Mouse (Mus musculus): ENCODE data around the gene Atp2a1. TPM values are rescaled to one million over a fixed set of nuclear protein-coding genes. Genes with fewer than 3 reads are reported as not detected.

Atp2a1 gene
- 3.2 and 5.2 TPM in 2 replicates for polyA plus RNA-seq (2012; rRNA removed)

GRCm38 (mm10) chr7:126463004-126463403 lies at the start of gene Atp2a1:
TSS of gene Atp2a1 (minus strand) at chr7:126463108.
- H3K27me3 ChIP-seq (ENCODE audit: control insufficient read depth, insufficient read depth, low read length) = no peaks in the 10 kb centered on the region
- TF ChIP-seq POLR2A (IDR thresholded peaks at IDR 0.05; ENCODE audit: control insufficient read depth, extremely low read depth, insufficient read depth, low read length, poor library complexity) = no peak
- no peak for TF ChIP-seq CTCF (IDR thresholded peaks at IDR 0.05; ENCODE audit: borderline replicate concordance, control insufficient read depth, extremely low read depth, insufficient read depth, low read length, poor library complexity)
- no peak within 1 kb of the TSS for H3K4me3 ChIP-seq (ENCODE audit: control insufficient read depth, insufficient read depth, low read length)
- peaks cover 23% of the 10 kb centered on the region for H3K4me1 ChIP-seq (replicated peaks; ENCODE audit: control insufficient read depth, insufficient read depth, low read length)
- no peak within 1 kb of the TSS for H3K27ac ChIP-seq (ENCODE audit: control insufficient read depth, insufficient read depth, low read length)
- H3K36me3 ChIP-seq (ENCODE audit: control insufficient read depth, insufficient read depth, low read length) = peaks cover 4% of the 10 kb centered on the region; the same call in 1 of the 2 replicates
- 69% methylated on average over 5 of the region's 5 CpGs for WGBS
- DNase-seq = no peak

DNA sequence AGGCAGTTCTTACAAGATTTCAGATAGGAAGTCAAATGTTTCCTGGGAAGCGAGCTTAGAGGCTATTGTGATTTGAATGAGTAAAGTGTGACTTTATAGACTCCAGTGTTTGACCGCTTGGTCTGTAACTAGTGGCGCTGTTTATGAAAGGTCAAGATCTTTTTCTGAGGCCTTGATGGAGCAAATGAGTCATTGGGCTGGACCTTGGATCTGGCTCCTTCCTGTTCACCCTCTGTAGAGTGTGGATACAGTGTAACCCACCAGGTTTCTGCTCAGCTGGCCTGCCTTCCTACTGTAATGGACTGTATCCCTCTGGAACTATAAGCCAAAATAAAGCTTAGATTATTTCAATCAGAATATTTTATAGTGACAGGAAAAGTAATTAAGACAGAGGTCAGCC lies 48.4 kb upstream of the Atp2a1 start:
- WGBS = 85% methylated on average over 3 of the region's 3 CpGs
- DNase-seq = no peak
- H3K27ac ChIP-seq (ENCODE audit: control insufficient read depth, insufficient read depth, low read length) = no peak overlapping the region
- H3K27me3 ChIP-seq (ENCODE audit: control insufficient read depth, insufficient read depth, low read length) = no peaks in the 10 kb centered on the region
- TF ChIP-seq CTCF (IDR thresholded peaks at IDR 0.05; ENCODE audit: borderline replicate concordance, control insufficient read depth, extremely low read depth, insufficient read depth, low read length, poor library complexity) (no peak), POLR2A (IDR thresholded peaks at IDR 0.05; ENCODE audit: control insufficient read depth, extremely low read depth, insufficient read depth, low read length, poor library complexity) (no peak)
- no peaks in the 10 kb centered on the region for H3K4me1 ChIP-seq (replicated peaks; ENCODE audit: control insufficient read depth, insufficient read depth, low read length)
- no peak overlapping the region for H3K4me3 ChIP-seq (ENCODE audit: control insufficient read depth, insufficient read depth, low read length)
- no peaks in the 10 kb centered on the region for H3K36me3 ChIP-seq (ENCODE audit: control insufficient read depth, insufficient read depth, low read length)

DNA sequence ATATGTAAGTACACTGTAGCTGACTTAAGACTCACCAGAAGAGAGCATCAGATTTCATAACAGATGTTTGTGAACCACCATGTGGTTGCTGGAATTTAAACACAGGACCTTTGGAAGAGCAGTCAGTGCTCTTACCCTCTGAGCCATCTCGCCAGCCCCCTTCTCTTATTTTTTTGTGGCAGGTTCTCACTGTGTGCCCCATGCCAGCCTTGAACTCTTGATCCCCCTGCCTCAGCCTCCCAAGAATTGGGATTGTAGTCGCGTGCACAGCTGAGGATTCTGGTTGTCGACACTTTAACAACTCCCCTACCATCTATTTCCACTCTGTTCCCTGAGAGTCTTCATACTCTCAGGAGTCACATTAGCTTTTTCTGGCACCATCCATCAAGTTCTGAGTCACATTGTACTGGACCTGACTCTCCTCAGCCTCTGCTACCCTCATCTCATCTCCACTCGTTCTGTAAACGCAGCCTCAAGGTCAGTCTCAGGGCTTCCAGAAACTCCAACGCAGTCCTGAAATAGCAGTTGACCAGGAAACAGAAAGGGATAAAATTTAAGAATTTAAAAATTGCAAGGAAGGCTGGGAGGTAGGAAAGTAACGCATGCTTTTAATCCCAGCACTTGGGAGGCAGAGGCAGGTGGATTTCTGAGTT lies 44.3 kb upstream of the Atp2a1 start:
- Histone ChIP-seq H3K27me3 (ENCODE audit: control insufficient read depth, insufficient read depth, low read length) (no peaks in the 10 kb centered on the region), H3K36me3 (ENCODE audit: control insufficient read depth, insufficient read depth, low read length) (no peaks in the 10 kb centered on the region), H3K4me3 (ENCODE audit: control insufficient read depth, insufficient read depth, low read length) (no peak overlapping the region), H3K27ac (ENCODE audit: control insufficient read depth, insufficient read depth, low read length) (no peak overlapping the region), H3K4me1 (replicated peaks; ENCODE audit: control insufficient read depth, insufficient read depth, low read length) (no peaks in the 10 kb centered on the region)
- TF ChIP-seq CTCF (IDR thresholded peaks at IDR 0.05; ENCODE audit: borderline replicate concordance, control insufficient read depth, extremely low read depth, insufficient read depth, low read length, poor library complexity) (no peak), POLR2A (IDR thresholded peaks at IDR 0.05; ENCODE audit: control insufficient read depth, extremely low read depth, insufficient read depth, low read length, poor library complexity) (no peak)
- WGBS = 93% methylated on average over 8 of the region's 8 CpGs
- no peak for DNase-seq

GRCm38 (mm10) chr7:126504913-126505312 lies 42.0 kb upstream of the Atp2a1 start:
- DNase-seq = no peak
- Histone ChIP-seq H3K27ac (ENCODE audit: control insufficient read depth, insufficient read depth, low read length) (no peak overlapping the region), H3K4me3 (ENCODE audit: control insufficient read depth, insufficient read depth, low read length) (no peak overlapping the region), H3K4me1 (replicated peaks; ENCODE audit: control insufficient read depth, insufficient read depth, low read length) (peaks cover 2% of the 10 kb centered on the region; the same call in 1 of the 2 replicates), H3K36me3 (ENCODE audit: control insufficient read depth, insufficient read depth, low read length) (peaks cover 12% of the 10 kb centered on the region), H3K27me3 (ENCODE audit: control insufficient read depth, insufficient read depth, low read length) (no peaks in the 10 kb centered on the region)
- TF ChIP-seq POLR2A (IDR thresholded peaks at IDR 0.05; ENCODE audit: control insufficient read depth, extremely low read depth, insufficient read depth, low read length, poor library complexity) (no peak), CTCF (IDR thresholded peaks at IDR 0.05; ENCODE audit: borderline replicate concordance, control insufficient read depth, extremely low read depth, insufficient read depth, low read length, poor library complexity) (no peak)
- 95% methylated on average over 2 of the region's 2 CpGs for WGBS

DNA sequence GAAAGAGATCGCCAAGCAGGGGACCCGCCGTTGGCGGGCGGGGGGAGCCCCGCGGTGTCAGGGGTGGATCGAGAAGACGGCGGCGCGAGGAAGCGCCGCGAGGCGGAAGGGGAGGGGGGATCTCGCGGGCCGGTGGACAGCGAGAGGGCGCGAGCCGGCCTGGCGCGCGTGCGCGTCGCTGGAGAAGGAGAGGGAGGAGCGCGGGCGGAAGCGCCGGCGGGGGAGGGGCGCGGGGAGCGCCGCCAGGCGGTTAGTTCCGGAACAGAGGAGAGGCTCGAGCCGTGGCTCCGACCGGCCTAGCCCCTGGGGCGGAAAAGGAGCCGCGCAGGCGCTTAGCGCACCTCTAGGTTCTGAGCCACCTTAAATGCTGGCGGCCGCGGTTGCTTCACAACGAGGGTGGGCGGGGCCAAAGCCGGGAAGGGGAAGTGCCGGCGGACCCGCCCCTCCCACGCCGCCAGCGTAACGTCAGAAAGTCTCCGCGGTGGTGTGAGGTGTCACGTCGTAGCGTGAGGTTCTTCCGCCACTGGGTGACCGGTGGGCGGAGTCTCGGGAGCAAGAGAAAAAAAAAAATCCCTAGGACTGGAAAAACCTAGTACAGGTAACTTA lies 40.5 kb upstream of the Atp2a1 start, which contains the start of gene Atxn2l:
Gene Atxn2l (minus strand): TSS at position 165 of the 606 bp plus-strand sequence.
- Histone ChIP-seq H3K4me1 (replicated peaks; ENCODE audit: control insufficient read depth, insufficient read depth, low read length) (peaks cover 2% of the 10 kb centered on the region; the same call in 1 of the 2 replicates), H3K27me3 (ENCODE audit: control insufficient read depth, insufficient read depth, low read length) (no peaks in the 10 kb centered on the region), H3K27ac (ENCODE audit: control insufficient read depth, insufficient read depth, low read length) (peak within 1 kb of the TSS; percentile 88), H3K4me3 (ENCODE audit: control insufficient read depth, insufficient read depth, low read length) (peak within 1 kb of the TSS; percentile 87), H3K36me3 (ENCODE audit: control insufficient read depth, insufficient read depth, low read length) (peaks cover 28% of the 10 kb centered on the region)
- TF ChIP-seq POLR2A (IDR thresholded peaks at IDR 0.05; ENCODE audit: control insufficient read depth, extremely low read depth, insufficient read depth, low read length, poor library complexity) (peak; percentile 78), CTCF (IDR thresholded peaks at IDR 0.05; ENCODE audit: borderline replicate concordance, control insufficient read depth, extremely low read depth, insufficient read depth, low read length, poor library complexity) (peak; percentile 81)
- under 1% methylated on average over 69 of the region's 72 CpGs for WGBS
- peak; percentile 97 for DNase-seq

GRCm38 (mm10) chr7:126502751-126503150 lies 39.8 kb upstream of the Atp2a1 start:
- H3K4me3 ChIP-seq (ENCODE audit: control insufficient read depth, insufficient read depth, low read length) = peak overlapping the region; percentile 87
- H3K36me3 ChIP-seq (ENCODE audit: control insufficient read depth, insufficient read depth, low read length) = peaks cover 34% of the 10 kb centered on the region
- DNase-seq = no peak
- H3K4me1 ChIP-seq (replicated peaks; ENCODE audit: control insufficient read depth, insufficient read depth, low read length) = peaks cover 2% of the 10 kb centered on the region; the same call in 1 of the 2 replicates
- TF ChIP-seq CTCF (IDR thresholded peaks at IDR 0.05; ENCODE audit: borderline replicate concordance, control insufficient read depth, extremely low read depth, insufficient read depth, low read length, poor library complexity) (no peak), POLR2A (IDR thresholded peaks at IDR 0.05; ENCODE audit: control insufficient read depth, extremely low read depth, insufficient read depth, low read length, poor library complexity) (no peak)
- peak overlapping the region; percentile 88 for H3K27ac ChIP-seq (ENCODE audit: control insufficient read depth, insufficient read depth, low read length)
- no peaks in the 10 kb centered on the region for H3K27me3 ChIP-seq (ENCODE audit: control insufficient read depth, insufficient read depth, low read length)
- WGBS = under 1% methylated on average over 39 of the region's 40 CpGs
